Mouse (Mus musculus) telencephalon, adult 2 months (tissue): ENCODE data around the gene Nell1.
"Not testable (repeated sequence)": the region's sequence is repeated elsewhere in the genome, so short reads cannot be mapped to it uniquely, and the experiment has no call there.

Experiments
- DNase-seq: peaks from one replicate; pipeline ENCODE4 v3.0.0-alpha.2; 2011; ENCODE audit warnings: low read depth, low spot score

Gene Nell1

DNA sequence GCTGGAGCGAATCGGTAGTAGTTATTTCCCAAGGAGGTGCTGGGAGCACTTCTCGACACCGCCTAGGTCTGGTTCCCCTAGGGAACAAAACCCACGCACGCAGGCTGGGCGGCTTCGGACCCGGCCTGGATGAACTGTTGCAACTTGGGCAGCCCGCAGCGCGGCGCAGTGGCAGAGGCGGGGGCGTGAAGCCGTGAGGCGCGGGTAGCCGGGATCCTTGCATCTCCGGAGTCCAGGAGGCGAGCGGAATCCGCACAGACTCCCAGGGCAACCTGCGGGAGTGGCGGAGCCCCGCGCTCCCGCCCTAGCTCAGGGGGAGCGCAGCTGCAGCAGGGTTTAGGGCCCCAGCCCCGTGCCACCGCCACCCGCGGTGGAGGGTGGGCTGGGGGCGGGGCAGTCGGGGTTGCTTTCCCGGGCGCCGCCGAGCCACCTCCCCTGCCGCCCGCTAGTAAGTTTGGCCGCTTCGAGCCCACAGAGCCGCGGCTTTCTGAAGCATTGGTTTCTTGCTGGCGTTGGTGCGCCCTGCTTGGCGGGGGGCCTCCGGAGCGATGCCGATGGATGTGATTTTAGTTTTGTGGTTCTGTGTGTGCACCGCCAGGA is at the start of gene Nell1:
Nell1 (plus strand) TSS at position 24 of the 600 bp plus-strand sequence.
- no peak for DNase-seq

DNA sequence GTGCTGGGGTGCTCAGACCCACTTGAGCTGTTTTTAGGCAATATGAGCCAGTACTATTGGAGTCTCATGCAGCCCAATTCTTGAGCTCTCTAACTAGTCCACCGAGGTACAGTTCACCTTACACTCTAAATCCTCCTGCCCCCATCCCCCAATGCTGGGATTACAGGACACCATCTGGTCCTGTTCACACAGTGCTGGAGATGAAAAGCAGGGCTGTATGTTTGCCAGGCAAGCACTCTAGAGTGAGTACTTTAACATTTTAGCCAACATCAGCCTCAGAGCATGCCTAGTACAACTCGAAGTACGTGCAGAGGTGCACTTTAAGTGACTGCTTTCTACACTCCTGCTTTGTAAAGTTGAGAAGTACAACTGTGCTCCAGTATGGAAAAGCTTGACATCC is 46.1 kb upstream of the Nell1 start:
- DNase-seq, result no peak

DNA sequence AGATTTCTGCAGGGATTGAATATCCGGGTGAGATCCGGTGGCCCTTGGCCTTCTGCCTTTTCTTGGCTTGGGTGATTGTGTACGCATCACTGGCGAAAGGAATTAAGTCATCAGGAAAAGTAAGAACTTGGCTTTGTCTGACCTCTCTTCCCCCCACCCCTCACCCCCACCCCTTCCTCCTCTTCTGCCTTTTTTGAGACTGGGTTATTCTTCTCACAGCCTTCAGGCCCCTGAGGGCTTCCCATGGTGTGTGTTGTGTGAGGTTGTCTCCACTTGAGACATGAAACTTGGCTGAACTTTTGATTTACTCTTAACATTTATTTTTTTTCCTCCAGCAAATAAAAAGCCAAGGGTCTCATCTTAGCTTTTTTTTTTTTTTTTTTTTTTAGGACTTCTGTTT is 44.7 kb upstream of the Nell1 start:
- no peak for DNase-seq

DNA sequence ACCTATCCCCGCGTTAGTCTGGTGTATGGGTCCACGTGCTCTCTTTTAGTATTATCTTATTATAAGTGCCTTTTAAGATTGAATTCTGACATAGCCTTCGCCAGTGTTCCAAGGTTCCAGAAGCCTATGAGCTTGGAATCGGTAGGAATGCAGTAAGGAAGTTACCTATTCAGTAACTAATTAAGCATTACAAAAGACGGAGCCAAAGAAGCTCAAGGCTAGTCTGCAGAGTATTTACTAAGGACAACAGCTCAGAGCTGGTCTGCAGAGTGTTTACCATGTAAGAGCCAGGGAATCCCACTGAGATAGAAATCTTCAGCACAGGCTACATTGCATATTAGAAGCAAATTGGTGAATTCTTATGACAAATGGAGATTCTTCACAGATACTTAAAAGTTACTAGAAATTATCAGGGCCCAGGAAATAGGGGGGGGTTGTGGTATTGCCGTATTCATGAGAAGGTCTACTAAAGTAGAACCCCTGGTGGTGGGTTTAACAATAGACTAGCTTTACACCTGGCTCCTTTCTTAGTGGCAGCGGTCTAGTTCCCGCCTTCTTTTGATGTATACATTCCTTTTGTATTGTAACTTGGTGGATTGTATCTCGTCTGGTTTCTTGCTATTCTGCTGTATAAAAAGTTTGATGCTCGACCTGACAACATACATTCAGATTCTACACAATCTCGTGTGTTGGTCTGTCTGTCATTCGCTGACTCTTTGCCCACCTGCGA is 41.1 kb upstream of the Nell1 start:
- not testable (repeated sequence) for DNase-seq

DNA sequence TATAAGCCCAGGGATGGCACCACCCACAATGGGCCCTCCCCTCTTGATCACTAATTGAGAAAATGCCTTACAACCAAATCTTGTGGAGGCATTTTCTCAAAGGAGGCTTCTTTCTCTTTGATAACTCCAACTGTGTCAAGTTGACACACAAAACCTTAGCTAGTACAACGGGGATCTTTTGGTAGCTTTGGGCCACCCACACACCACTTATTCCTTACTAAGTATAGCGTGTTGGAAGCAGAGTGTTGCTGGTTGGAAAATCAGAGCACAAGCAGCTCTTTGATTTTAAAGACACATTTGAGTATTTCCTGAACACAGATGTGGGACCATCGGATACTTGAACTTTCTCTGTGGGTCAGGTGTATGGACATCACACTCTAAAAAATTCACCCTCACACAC is 37.8 kb upstream of the Nell1 start:
- peak; percentile 59 for DNase-seq

DNA sequence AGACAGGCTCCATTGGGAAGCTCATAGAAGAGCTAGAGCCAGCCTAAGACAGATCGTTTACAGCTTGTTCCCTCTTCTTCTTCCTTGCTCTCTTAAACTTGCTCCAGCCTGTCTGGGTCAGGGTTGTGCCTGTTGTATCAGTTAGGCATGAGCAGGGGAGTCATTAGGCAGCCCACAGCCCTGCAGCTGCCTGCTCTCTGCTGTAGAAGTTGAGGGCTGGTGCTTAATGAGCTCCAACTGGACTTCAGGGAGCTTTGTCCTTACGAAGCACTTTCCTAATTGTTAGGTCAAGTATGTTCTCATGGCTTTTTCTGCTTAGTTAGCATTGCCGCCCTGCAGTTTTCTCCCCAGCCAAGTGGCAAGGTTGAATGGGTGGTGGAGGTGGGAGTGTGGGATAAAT is 32.6 kb upstream of the Nell1 start:
- no peak for DNase-seq

DNA sequence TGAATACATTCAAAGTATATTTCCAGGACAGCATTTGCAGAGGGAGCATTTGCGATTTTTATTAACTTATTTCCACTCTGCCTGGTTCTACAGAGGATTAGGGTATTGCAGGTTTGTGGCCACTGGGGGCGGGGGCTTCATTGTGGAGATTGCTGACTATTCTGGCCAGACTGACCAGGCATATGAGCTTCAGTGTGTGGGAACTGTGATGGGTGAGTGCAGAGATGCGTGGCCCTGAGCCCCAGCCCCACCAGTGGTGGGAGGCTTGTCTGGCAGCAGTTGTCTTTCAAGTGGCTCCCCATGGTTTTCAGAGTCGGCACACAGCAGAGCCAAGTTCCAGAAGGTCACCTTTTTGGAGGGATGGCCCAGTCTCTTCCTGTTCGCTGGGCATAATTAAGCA is 32.2 kb upstream of the Nell1 start:
- DNase-seq, result no peak

DNA sequence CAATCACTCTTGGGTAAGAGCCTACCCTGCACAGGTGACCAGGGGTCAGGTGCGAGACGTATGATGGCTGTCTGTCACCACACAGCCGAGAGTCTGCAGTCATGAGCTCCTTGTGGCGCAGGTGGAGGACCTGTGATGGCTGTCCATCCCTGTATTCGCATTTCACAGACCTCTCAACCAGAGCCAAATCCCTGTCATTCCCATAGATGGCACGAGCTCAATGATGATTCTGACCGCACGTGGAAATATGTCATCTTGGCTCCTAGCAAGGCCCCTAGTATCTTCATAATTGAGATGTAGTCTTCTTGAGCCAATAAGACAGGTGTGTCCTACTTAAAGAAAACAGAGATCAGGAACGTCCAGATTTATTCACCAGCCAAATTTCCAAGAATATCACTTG is 28.0 kb upstream of the Nell1 start:
- no peak for DNase-seq

DNA sequence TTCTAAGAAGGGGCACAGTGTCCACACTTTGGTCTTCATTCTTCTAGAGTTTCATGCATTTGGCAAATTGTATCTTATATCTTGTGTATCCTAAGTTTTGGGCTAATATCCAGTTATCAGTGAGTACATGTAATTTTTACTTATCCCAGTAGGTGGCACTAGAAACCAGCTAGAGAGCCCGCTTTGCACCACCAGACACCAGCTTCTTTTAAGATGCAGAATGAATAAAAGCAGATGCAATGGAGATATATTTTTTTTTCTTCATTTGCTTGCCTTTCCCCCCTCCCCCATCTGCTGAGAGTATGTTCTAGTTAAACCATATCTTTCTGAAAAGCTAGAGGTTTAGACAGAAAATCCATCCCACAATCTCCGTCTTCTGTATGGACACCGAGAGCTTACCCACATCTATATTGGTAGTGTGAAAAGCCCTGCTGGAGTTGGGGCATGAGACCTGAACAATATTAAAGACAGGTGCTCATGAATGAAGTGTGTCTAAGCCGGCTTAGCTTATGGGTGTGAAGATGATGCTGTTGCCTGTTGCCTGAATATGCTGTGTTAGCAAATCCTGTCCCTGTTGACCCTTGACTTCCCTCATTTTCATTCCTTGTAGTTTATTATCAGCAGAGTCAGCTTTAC is 21.0 kb upstream of the Nell1 start:
- DNase-seq, result no peak

DNA sequence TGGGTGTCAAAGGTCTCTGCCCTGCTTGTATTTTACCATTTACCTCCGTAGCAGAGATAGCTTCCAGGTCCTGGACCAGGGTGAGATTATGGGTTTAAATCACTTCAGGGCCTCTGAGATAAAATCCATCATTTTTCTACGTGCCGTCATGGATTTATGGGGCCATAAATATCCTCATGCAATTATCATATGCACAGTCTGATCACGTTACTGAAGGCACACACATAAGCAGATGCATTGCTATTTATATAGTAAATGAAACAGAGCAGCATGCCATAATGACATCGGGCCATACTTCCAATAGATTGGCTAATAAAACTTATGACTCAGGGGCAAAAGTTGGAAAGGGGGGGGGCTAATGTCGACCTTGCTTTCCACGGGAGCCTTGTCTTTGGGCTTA is 19.8 kb upstream of the Nell1 start:
- DNase-seq, result no peak

DNA sequence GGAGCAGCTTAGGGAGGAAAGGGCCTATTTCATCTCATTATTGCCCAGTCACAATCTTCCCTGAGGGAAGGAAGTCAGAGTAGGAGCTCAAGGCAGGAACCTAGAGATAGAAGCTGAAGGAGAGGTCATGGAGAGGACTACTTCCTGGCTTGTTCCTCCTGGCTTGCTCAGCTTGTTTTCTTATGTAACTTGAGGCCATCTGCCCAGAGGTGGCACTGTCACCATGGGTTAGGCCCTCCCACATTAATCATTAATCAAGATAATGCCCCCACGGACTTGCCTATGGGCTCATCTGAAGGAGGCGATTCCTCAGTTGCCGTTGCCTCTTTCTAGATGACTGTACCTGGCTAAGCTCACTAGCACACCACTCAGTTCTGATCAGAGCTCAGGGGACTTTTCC is 17.5 kb upstream of the Nell1 start:
- DNase-seq, result no peak

DNA sequence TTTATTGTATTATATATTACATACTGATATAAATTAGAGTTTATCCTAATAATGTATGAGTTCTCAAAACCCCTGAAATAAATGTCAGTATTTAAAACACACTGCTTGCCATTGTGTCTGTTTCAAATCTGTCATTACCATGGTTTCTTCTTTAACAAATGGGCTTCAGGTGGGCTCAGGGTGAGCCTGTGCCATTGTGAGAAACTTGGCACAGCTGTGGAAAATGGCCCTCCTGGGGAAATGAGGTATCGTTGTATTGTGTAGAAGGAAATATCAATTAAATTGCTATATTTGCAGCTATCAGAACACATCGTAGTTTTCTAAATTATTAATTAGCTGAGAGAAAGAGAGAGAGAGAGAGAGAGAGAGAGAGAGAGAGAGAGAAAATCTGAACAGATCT is 10.9 kb upstream of the Nell1 start:
- DNase-seq, result no peak

DNA sequence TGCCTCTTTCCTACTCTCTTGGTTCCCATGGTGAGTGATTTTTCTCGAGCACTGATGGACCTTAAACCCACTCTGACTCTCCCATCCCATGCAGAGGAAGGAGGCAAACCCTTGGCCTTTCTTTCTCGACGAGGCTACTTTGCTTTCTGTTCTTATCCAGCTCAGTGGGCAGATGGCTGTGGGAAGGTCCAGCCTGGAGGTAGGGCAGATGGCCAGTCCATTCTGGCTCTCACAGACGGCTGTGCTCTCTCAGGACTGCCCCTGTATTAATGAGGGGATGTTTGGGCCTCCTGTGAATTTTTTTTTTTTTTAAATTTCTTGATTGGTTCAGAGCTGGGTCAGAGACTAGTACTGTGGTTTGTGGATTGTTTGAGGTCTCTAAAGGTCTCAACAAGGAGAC is 5.1 kb upstream of the Nell1 start:
- no peak for DNase-seq

DNA sequence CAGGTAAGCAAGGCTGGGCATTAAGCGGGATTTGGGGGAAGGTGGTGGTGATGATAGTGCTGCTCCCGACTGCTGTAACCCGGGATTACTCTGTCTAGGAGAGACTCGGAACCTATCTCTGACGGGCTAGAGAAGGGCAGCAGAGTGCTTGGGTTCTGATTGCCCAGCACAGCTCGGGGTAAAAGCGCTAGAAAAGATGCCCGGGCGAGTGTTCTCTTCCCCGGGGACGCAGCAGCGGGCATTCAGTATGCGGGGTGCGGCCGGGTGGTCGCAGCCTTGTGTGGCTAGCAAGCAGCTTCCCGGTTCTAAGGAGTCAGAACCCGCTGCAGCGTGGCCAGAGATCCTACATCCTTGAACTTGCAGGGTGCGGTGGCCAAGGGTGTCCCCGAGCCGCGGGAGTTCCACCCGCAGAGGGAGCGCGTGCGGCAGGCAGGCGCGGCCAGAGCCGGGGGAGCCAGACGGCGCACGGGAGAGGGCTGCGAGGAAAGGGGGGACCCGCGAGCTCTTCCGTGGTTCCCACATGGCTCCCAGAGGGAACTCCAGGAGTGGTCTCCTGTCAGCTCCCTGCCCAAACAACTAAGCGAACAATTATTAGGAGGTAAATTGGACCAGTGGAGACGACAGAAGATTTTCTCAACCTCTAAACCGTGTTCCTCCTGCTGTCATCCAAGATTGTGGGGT is 917 bp downstream of the Nell1 start:
- no peak for DNase-seq

DNA sequence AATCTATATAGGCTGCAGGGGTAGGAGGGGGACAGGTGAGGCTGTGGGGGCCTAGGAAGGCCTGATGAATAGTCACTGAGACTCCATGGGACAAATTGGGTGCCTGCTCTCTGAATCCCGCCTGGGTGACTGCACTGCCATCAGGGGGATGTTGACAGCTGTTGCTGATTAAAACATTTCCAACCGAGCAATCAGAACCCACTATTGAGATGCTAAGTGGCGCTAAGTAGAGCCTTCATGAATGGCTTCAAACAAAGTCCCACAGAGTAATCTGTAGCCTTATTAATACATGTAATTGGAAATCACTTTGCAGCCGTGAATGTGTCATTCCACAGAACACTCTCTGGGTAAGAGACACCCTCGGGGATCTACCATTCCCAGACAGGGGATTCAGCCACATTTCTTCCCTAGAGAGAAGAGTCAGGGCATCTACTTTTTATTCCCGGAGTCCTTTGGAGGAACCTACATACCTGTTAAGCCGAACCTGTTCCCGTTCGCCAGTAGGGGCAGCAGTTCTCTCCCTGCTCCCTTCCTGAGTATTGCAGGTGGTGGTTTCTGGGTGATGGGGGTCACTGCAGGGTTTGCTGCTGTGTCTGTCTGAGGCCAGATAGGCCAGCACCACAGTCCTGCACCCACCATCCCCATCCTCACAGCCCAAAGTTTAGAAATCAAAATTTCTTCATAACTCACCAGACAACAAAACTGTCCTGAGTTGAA is 7.0 kb downstream of the Nell1 start:
- DNase-seq, result no peak

DNA sequence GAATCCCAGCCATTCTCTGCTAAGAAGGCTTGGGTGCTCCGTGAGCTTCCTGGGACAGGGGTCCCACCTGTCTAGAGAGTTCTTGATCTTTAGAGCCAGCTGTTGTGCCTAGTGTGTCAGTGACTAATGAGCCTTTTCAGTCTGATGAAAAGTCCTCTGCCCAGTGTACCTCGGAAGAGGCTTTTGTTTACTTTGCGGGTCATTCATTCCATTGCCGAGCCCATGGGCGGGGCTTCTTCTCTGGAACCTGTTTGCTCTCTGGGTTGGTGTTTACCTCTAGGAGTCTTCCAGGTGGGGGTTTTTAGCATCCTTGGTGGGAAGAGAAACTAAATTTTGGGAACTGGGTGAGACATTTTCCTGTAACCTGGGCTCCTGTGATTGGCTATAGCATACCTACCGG is 10.0 kb downstream of the Nell1 start:
- DNase-seq, result no peak

DNA sequence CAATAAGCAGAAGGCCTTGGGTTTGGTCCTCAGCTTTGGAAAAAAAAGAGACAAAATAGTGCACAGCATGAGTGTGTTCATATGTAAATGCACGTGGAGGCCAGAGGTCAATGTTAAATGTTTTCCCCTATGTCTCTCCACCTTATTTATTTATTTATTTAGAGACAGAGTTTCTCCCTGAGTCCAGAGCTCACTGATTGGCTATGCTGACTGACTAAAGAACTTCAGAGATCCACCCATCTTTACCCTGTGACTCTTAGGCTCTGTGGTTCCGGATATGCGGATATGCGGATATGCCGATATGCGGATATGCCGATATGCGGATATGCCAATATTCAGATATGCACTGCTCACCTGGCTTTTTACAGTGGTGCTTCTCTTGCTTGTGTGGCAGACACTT is 11.3 kb downstream of the Nell1 start:
- no peak for DNase-seq

DNA sequence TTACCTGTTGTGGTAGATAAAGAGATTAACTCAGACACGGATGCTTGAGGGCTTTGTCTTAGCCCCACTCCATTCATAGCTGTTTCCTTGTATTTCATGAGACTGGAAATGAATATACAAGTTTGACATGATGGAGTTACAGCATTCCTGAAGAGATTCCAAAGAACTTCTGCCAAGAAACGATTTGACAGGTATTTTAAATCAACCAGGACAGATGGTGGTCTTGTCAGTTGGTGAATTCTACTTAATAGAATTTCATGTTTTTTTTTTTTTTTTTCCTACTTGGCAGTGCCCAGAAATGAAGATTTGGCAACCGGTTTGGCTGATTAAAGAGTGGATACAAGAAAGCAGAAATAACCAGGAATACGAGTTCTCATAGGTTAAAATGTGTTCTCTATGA is 24.7 kb downstream of the Nell1 start:
- DNase-seq, result no peak

DNA sequence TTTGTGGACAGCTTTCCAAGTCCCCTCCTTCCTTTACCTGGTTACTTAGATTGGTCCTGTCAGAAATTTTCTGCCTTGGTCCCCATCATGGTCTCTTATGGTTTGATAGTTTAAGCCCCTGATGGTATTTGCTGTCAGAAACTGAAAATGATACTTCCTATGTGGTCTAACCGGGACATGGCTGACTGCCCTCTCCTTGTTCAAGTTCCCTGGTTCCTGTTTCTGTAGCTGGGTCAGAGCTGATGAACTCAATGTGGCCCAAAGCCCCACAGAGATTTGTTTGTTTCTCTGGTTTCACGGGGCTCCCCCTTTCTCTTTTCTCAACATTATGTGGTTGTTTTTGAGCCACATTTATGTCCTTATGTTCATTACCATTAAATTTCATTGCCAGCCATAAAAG is 30.6 kb downstream of the Nell1 start:
- DNase-seq, result no peak

DNA sequence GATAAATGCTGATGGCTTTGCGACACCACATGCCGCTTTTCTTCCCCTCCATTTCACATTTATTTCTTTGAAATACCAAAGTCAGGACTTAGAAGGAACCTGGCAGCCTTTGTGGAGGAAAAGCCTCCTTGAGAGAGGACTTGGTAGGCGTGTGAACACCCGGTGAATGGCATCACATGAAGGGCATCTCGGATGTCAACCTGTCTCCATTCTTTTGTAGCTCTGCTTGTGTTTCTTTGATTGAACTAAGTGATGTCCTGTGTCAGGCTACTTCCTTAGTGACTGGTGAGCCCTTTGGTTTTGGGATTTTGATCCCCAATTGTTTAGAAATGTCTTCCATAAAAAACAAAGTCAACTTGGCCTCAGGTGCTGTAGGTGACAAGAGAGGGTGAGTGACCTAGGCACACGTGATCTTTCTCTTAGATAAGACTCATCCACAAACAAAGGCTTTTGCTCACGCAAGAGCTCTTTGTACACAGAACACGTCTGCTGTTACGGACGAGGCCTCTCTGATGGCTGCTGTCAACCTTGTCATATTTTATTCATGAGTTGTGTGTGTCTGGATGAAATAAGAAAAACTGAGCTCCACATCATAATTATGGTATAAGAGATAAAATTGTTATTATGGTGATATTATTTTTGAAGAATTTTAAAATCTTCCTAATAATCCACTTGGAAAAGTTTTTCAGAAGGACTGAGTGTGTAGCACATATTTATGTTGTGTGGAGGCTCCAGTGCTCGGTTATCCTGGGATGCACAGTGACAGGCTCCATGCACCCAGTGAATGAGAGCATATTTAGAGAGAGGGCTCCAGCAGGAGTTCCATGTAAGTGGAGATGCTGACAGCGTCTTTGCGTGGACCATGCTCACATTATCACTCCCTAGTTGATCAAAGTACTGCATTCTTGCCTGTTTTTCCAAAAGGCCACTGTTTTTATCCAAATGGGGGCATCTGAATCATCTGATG is 60.8 kb downstream of the Nell1 start:
- no peak for DNase-seq

DNA sequence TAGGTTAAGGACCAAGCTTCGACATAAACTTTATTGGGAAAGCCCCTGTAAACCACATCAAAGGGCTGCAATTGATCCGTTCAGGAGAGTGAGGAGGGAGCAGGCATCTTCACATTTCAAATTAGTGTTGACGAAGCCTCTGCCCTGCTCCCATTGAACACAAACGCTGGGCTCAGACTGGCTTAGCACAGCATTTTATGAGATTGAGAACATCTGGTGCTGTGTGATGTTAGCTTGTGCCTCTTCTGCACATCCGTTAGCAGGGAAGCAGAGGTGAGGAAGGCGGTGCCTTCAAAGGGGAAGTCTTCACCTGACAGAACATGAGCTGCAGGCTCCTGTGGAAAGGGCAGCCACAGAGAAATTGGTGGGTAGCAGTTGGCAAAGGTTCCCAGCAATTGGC is 66.4 kb downstream of the Nell1 start:
- DNase-seq, result no peak
